Mouse (Mus musculus) lung, postnatal 25 days (tissue): ENCODE measurements around the gene Gm16867.
"Not testable (repeated sequence)": the region's sequence is repeated elsewhere in the genome, so short reads cannot be mapped to it uniquely, and the experiment has no call there.

Experiments
- DNase-seq: peaks from one replicate; pipeline ENCODE4 v3.0.0; 2022; ENCODE audit warnings: low spot score

Gene Gm16867

DNA sequence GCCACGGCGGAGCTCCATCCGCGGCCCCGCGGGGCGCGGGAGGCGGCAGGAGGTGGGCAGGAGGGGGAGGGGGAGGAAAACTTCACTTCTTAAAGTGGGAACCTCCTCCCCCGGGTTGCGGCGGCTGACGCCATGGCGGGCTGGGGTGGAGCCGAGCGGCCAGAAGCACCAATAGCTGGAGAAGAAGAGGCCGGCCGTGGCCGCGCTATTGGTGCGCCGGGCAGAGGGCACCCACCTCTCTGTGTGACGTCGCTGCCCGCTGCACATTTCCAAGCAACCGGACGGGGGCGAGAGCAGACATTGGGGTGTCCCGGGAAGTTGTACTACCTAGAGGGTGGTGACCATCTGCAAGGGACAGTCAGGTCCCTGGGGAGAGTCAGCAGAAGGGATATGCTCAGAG lies at the start of gene Gm16867:
Gm16867 (minus strand) TSS at position 189 of the 400 bp plus-strand sequence.
- DNase-seq: not testable (repeated sequence)

DNA sequence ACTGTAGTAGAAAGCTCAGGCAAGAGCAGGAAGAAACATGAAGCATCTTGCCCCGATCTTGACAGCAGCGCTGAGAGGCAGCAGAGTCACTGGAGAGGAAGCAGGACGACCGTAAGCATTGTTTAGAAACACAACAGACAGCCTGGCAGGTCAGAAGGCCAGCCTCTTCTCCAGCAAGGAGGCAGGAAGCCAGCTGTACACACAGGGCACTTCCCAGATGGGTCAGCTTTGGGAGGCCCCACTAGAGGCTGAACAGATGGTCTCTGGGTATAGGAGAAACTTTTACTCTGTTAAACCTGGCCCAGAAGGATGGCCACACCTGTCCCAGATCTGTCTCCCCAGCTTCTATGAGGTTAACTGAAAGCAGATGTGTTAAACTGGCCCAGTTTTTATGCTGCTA lies 44.1 kb upstream of the Gm16867 start:
- DNase-seq: not testable (repeated sequence)

DNA sequence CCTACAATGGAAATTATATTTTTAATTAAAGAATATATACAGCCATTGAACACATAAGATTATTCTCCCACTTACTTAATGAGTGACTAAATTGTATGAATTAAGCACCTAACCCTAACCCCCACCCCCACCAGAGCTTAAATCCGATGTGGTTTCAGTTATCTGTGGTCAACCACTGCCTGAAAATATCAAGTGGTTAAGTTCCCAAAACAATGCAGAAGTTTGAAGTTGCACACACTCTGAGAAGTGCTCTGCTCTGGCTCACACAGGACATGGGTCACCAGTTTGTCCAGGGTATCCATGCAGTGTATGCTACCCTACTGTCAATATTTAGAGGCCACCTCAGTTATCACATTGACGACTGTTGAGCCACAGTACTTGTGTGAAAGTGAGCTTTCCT lies 41.9 kb upstream of the Gm16867 start:
- not testable (repeated sequence) for DNase-seq

DNA sequence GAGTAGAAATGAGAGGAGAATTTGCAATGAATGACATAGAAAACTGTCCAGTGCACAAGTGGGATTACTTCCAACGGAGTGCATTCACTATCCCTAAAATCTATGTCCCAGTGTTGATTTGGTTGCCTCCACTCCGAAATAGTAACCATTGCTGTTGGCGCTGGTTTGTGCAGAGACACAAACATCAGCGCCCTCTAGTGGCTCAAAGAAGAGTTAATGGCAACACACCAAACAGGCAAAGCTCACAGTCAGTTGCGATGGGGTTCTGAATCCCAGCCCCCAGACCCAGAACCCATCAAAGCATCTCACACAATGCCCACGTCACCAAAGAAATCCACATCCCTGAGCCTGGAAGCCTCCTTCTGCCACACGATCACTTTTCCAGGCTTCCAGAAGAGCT lies 40.9 kb upstream of the Gm16867 start:
- not testable (repeated sequence) for DNase-seq

DNA sequence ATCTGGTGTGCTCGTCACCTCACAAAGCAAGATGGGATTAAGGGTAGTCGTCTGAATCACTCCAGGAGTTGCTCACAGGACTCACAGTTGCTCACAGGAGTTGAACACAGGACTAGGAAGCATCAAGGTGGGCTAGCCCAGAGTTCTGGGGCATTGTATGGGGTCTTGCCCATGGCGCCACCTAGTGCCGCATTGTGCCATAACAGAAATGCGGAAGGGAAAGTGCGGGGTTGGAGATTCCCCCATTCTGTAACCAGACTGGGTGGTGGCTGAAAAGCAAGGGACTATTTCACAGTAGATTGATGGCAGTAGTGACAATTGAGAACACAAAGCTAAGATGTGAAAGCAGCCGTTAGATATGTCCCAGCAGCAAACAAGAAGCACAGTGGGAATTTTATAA lies 39.5 kb upstream of the Gm16867 start:
- DNase-seq: not testable (repeated sequence)

DNA sequence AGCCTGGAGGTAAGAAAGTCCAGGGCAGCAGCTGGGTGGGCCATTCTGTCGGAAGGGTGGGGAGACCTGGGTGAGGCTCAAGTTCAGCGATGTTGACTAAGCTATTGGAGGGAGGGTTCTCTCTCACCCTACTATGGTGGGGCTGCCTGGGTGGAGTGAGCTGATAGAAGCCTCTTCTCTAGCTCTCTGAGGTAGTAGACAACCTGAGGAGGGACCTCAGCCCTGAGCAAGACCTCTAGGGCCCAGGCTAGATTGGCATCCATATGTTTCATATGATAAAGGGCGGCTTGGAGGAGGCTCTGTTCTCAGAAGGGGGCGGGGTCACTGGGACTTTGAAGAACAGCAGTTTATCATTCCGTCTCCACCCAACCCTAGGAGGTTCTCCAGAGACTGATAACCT lies 37.0 kb upstream of the Gm16867 start:
- not testable (repeated sequence) for DNase-seq

DNA sequence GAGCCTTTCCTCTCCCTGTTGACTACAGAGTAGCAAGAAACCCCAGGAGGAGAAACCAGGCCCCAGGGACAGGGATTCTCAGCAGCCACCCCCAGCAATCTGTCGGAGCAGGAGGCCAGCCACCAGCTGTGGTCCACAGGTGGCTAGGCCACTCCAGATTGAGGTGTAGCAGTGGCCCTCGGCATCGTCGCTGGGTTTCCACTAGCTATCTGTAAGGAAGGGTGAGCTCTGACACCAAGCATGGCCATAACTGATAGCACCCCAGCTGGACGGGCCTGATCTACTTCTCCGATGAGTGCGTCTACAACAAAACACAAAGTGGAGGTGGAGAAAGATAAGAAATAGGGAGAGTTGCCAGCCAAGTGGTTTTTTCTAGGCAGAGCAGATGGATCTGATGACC lies 33.4 kb upstream of the Gm16867 start:
- not testable (repeated sequence) for DNase-seq

DNA sequence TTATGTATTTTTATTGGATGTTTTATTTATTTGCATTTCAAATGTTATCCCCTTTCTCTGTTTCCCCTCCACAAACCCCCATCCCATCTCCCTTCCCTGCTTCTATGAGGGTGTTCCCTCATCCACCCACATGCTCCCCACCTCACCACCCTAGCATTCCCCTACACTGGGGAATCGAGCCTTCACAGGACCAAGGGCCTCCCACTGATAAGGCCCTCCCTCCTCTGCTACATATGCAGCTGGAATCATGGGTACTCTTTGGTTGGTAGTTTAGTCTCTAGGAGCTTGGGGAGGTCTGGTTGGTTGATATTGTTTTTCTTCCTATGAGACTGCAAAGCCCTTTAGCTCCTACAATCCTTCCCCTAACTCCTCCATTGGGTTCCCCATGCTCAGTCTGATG lies 23.0 kb upstream of the Gm16867 start:
- DNase-seq: not testable (repeated sequence)

DNA sequence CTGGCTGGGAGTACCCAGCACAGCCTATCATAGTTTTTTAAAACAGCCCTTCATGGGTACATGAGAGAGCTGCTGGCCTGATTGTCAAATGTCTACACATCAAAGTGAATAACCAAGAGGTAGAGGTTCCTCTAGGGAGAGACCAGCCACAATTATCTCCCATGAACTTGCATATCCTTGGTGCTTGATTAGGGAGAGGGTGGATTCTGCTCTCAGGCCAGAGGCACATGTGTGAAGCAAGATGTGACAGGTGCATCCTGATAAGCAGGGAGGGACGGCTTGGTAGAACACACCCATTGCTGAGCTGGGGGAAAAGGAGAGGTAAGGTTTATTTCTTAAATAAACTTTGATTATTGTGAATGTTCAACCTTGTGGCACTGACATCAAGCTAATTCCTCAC lies 19.8 kb upstream of the Gm16867 start:
- DNase-seq: not testable (repeated sequence)

DNA sequence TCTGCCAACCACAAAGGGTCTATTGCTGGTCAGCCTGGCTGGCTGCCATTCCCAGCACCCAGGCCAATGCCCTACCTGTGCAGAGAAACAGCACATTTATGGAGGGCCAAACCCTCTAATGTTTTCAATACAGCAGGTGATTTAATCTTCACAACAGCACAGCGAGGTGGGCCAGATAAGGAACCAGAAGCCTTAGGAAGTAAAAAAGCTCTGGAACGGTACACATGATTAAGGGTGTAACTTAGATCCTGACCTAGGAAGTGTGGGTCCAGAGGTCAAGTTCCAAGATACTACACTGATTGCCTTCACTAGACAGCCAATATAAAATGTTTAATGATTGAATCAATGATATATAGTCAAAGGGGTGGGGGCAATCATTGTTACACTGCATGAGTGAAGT lies 17.6 kb upstream of the Gm16867 start:
- DNase-seq: not testable (repeated sequence)

DNA sequence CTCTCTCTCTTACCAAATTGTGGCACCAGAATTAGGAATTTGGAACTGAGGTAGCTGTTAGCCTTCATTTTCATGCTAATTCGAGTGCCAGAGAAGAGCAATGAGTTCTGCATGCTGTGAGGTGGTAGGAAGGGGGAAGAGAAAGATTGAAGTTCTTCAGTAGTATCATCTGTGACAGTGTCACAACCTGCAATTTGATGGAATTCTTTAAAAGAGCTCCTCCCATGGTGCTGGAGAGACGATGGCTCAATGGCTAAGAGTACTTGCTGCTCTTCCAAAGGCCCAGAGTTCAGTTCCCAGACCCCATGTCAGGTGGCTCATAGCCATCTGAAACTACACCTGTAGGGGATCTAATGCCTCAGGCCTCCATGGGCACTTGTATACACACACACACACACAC lies 9.3 kb upstream of the Gm16867 start, which contains the start of gene Gm27179:
Gm27179 (minus strand) TSS at position 101 of the 400 bp plus-strand sequence.
- DNase-seq: not testable (repeated sequence)

DNA sequence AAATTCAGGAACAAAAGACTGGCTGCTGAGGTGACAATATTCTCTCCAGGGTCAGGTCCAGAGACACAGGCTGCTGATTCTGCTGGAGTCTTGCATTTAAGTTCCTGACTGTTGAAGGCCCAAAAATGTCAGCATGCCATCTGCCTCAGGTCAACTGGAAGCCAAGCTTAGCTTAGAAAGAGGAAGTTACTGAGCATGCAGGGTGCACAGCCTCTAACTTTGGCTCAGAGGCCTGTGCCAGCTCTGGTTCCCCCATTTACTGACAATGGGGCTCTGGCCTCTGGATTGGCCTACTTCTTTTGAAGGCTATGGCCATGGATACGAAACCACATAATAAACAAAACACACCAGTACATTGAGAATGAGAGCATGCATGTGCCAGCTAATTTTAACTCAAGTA lies 3.8 kb upstream of the Gm16867 start:
- DNase-seq: not testable (repeated sequence)

DNA sequence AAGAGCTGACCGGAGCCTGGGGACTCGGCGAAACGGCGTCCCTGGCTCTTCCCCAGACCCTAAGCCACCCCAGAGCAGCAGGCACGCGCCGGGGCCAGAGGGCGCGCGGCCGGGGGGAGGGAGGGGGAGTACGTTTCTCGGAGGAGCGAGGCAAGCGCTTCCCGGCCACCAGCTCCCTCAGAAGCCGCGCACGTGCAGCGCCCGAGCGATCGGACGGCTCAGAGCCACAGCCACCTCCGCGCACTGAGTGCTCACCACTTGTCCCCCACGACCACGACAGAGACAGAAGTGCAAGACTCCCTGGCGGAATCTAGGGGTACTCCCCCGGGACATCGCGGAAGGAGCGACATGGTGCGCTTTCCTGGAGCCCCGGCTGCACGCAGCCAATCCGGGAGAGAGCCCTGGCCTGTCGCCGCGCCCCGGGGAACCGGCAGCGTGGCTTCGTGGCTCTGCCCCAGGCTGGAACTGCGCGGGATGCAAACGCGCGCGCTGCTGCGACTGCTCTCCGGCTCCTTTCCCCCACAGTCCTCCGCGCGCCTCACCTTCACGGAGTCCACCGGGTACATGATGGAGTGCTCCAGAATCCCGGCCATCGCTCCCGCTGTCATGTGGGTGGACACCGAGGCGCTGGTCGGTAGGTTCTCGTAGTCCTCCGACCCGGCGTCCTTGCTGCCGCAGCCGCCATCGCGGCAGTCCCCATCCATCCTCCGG lies 567 bp downstream of the Gm16867 start:
- not testable (repeated sequence) for DNase-seq

DNA sequence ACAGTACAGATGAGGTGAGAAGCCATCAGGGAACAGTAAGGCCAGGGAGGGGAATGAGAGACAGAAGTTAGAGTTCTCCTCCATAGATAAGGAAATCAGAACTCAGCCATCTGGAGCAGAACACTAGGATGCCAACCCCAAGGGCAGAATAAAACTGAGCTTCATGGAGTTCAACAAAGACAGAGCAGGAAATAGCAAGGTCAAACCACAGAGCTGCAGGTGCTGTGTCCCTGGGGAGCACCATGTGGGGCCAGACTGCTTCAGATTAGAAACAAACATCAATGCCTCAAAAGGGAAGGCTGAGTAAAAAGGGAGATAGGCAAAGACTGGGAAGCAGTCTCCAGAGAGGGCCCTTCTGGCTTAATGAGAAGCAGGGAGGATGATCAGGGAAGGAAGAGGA lies 6.9 kb downstream of the Gm16867 start:
- DNase-seq: not testable (repeated sequence)

DNA sequence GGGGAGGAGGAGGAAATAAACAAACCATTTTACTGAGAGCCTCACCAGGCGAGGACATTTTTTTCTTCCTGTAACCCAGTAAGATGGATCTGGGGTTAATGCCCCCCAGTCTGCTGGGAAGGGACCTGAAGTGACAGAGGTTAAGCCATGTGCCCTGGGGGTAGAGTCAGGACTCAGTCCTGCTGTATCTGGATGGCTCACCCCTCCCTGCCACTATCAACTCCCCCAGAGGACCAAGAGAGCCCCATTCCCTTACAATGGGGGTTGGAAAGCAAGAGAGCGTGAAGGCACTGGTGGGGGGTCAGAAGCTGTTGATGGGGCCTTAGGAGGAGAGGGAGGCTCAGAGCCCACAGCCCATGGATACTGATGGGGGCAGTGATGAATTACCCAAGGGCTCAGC lies 8.2 kb downstream of the Gm16867 start:
- DNase-seq: not testable (repeated sequence)

DNA sequence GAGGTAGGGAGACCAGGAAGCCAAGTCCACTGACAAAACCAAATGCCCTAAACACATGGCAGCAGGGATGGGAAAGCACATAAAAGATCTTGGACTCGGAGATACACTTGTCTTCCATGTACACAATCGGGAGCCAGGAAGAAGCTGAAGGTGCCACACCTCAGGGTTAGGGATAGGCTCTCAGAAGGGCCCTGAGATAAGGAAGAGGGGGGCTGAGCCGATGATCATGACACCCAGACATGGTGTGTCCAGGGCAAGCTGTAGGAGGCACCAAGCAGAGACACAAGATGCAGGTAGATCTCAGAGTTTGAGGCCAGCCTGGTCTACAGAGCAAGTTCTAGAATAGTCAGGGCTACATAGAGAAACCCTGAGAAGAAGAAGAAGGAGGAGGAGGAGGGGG lies 8.6 kb downstream of the Gm16867 start:
- not testable (repeated sequence) for DNase-seq

DNA sequence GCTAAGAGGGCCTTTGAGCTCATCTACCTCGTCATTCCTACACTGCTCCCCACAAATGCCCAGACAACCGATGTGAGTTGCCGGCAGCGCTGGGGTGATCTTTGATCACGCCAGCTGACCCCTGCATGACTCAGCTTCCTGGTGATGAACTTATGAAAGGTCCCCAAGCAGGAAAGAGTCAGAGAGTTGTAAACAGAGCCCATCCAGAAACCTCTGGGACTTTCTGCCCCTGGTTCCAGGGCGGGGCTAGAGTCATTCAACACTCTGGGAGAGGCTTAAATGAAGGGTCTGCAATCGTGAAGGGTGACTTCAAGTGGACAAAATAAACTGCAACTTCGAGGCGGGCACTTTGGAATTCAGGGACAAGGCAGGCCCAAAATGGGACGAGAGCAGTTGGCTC lies 15.2 kb downstream of the Gm16867 start:
- not testable (repeated sequence) for DNase-seq

DNA sequence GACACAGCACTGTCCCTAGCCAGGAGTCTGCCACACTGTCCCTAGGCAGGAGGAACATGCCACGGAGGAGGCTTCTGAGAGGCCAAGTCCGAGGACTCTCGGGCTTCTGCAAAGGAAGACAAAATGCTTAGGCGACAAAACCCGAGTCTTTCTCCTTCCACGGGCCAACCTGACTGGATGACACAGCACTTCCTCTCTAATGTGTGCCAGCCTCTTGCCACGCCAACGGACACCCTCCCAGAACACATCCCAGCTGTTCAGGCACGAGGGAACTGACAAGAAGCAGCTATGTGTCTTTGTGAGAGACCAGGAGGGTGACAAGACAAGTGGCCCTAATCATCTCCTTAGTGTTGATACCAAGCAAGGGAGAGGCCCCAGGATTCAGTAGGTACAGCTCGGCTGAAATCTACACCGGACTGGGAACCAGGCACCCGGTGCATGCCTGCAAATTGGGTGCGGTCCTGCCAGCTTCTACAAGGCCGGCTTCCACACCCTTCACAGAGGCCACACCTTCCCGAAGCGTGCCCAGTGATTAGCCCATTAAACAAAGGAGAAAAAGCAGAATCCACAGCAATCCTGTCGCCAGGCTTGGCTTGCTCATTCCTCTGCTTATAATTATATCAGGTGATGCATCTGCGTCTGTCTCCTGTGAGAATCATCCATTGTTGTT lies 17.6 kb downstream of the Gm16867 start:
- not testable (repeated sequence) for DNase-seq

DNA sequence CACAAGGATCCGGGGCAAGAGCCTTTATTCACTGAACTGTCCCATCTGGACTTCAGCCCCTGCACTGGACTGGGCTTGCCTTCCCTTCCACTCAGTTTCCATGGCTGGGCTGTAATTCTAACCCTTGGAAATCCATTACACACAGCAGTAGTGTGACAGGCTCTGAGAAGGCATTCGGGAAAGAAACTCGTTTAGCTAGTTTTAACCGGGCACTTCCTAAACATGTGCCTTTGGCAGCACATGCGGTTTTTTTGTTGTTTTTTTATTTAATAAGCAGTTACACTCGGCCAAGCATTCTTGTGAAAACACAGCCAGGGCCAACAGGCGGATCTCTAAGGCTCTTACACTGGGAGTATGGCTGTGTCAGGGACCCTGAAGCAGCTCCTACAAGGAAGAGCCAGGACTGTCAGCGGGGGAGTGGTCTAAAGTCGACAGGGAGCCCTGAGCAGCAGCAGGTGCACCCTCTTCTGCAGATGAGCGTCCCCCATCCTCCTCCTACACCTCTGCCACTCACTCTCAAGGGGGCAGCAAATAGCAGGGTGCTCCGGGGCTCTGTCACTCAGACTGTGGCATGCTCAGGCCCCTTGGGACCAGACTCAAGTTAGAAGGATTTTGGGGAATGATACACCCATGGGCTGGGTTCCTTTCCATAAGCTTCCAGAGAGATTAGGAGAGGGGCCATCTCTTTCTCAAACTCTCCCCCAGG lies 29.1 kb downstream of the Gm16867 start:
- not testable (repeated sequence) for DNase-seq

DNA sequence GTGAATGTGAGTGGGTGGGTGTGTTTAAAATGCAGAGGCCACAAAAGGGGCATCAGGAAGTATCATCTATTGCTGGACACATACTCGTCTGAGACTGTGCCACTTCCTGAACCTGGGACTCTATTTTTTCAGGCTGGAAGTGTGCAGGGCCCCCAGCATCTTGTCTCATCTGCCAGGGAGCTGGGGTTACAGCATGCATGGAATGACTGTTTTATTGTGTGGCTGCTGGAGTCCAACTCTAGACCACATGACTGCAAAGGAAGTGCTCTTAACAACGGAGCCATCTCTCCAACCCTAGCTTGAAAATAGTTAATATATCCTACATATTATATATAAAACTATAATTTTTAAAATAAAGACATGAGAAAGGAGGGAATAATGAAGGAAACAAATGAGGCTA lies 29.8 kb downstream of the Gm16867 start:
- not testable (repeated sequence) for DNase-seq

DNA sequence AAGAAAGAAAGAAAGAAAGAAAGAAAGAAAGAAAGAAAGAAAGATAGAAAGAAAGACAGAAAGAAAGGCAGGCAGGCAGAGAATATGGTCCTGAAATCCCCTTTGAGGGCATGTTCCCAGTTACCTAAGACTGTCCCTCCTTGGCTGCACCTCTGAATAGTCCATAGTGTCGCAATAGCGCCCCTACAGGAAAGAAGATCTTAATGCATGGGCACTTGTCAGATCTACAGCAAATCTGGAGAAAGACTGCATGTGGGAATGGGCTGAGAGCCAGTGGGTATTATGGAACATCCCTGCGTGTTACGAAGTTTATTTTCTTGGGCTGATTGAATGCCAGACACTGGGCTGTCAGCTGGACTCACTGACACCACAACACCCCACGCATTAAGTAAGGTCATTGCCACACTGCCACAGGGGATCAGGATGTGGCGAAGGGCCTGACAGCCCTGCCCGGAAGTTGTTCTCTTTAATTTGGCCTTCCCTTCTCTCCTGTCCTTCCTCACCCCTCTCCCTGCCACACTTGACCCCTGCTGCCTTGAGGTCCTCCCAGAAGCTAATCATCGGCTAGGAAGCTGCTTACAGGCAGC lies 32.9 kb downstream of the Gm16867 start:
- not testable (repeated sequence) for DNase-seq

DNA sequence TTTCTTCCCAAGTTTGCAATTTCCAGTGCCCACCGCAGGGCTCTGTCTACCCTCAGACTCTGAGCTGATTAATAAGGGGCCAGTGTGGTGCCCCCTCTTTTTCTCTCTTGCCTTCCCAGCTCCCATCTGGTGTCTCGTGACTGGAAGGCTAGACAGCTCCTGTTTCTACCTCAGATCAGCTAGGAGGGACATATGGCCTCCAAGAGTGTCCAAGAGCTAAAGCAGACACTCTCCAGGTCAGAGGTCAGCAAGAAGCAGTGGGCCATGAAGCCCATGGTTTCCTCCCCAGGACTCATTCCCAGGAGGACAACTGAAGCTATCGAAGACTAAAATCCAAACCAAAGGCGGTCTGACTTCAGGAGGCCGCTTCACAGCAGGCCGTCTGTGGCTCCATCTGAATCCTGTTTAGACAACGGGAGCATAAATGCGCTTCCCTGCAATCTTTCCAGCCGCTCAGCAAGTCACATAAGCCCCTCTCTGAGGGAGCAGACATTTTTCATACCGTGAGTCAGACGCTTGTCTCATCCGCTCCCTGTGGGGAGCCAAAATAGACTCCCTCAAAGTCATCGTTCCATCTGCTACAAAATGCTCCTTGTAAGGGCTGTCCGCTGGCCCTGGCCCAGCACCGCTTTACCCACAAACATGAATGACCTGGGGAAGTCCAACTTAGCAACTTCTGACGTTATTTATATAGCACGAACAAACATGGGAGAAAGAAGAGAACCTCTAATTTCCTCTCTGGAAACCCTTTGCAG lies 35.4 kb downstream of the Gm16867 start:
- not testable (repeated sequence) for DNase-seq
